Mouse (Mus musculus) CH12.LX (cell line): Measurements from ENCODE around the gene Gm44511.

ENCODE experiments used
- CTCF ChIP-seq, 2 experiments: IDR thresholded peaks in 1 of 2; conservative IDR thresholded peaks in 1 of 2; 2 replicates each; pipeline ENCODE4 v1.5.1; 2011 to 2012; ENCODE audit warnings: low read depth in 2 of 2, low read length in 2 of 2, improper control_type of control experiment in 1 of 2, inconsistent platforms in 1 of 2, mild to moderate bottlenecking in 1 of 2, moderate library complexity in 1 of 2
- EP300 ChIP-seq: IDR thresholded peaks from 2 replicates; pipeline ENCODE4 v1.6.1; 2011; ENCODE audit warnings: low read length, improper control_type of control experiment
- JUN ChIP-seq: IDR thresholded peaks from 2 replicates; pipeline ENCODE4 v1.6.1; 2011; ENCODE audit warnings: low read depth, mild to moderate bottlenecking, low read length, improper control_type of control experiment, moderate library complexity; ENCODE audit not compliant: insufficient read depth
- MAX ChIP-seq: IDR thresholded peaks from 2 replicates; pipeline ENCODE4 v1.6.1; 2011; ENCODE audit warnings: low read length, improper control_type of control experiment
- MYC ChIP-seq: IDR thresholded peaks from 2 replicates; pipeline ENCODE4 v1.6.1; 2011; ENCODE audit warnings: low read depth, mild to moderate bottlenecking, improper control_type of control experiment, low read length
- POLR2A ChIP-seq: IDR thresholded peaks from 2 replicates; pipeline ENCODE4 v1.6.1; 2011; ENCODE audit warnings: low read depth, mild to moderate bottlenecking, improper control_type of control experiment, low read length
- TCF12 ChIP-seq: IDR thresholded peaks from 2 replicates; pipeline ENCODE4 v1.6.1; 2014; ENCODE audit warnings: low read depth, mild to moderate bottlenecking, inconsistent platforms, low read length, improper control_type of control experiment
- USF2 ChIP-seq: conservative IDR thresholded peaks from 2 replicates; pipeline ENCODE4 v1.6.1; 2011; ENCODE audit warnings: low read depth, low read length, improper control_type of control experiment
- ZC3H11A ChIP-seq: IDR thresholded peaks from 2 replicates; pipeline ENCODE4 v1.6.1; 2012; ENCODE audit warnings: low read depth, mild to moderate bottlenecking, inconsistent platforms, low read length, improper control_type of control experiment

GRCm38 (mm10) chr6:128852766-128853165 is 26.7 kb upstream of the Gm44511 start:
- TF ChIP-seq TCF12 (no peak), POLR2A (no peak), MYC (no peak), MAX (no peak), EP300 (no peak), ZC3H11A (no peak), CTCF (conservative IDR thresholded peaks at IDR 0.05 in 1 of 2, IDR thresholded peaks at IDR 0.05 in 1 of 2; ENCODE audit: low read depth in 2 of 2, low read length in 2 of 2) (no peak), JUN (no peak), USF2 (no peak)
